Mouse (Mus musculus) lung, adult 18-20 months (tissue): ENCODE measurements at regions not wholly inside any gene's neighbourhood (a gene's known extent, or its start where the extent isn't known, plus 50 kb on each side); places are given as distances from the start of the nearest gene placed in this dataset.
"Not testable (repeated sequence)": the region's sequence is repeated elsewhere in the genome, so short reads cannot be mapped to it uniquely, and the experiment has no call there.

Experiments used
- DNase-seq, 2 experiments: peaks; one replicate each; pipeline ENCODE4 v3.0.0; 2022; ENCODE audit warnings: mixed read lengths in 2 of 2

DNA sequence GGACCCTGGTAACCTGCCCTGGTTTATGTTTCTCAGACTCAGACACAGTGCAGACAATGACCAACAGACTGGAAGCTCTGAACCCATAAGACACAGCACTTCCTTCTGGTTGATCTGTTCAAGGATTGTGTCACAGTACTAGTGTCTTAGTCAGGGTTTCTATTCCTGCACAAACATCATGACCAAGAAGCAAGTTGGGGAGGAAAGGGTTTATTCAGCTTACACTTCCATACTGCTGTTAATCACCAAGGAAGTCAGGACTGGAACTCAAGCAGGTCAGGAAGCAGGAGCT, 65.8 kb upstream of the Tbl1xr1 start:
- not testable (repeated sequence) for DNase-seq

DNA sequence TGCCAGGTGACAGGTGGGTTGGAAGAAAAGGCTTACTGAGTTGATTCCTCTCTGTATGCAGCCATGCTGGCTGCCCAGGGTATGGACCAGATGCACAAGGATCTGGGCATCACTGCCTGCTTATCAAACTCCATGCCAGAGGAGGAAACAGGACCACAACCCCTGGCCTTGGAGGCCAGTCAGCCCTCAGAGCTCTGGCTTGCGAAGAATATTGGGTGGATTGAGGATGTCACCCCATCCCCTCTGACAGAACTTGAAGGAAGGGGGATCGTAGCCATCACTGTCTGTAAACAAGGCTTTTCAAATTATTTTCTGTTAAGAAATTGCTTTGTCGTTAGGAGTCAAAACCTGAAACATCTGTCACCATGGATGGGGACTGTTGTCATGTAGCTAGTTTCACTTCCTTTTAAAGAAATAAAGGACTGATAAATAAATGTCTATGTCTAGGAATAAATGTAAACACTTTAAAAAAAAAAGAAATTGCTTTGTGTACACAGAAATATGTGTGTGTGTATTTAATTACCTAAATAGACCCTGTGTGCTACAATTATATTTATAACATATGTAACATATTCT, 55.0 kb upstream of the Tbl1xr1 start:
- DNase-seq: no peak

DNA sequence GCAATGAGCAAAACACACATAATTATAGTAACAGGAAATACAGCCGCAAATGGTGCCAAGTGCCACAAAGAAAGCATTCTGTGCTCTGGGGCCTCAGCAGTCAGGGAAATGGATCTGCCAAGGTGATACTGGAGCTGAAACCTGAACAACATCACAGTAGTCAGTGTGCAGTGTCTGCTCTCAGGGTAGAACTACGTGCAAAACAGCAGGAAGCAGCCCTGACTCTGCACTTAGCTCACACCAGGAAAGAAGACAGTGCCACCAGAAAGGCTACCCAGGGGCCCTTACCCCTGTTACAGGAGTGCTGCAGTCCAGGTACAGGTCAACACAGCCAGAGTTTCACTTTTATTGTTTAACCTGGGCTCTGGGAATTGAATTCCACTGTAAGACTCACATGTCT, 54.0 kb upstream of the Tbl1xr1 start:
- DNase-seq: no peak

DNA sequence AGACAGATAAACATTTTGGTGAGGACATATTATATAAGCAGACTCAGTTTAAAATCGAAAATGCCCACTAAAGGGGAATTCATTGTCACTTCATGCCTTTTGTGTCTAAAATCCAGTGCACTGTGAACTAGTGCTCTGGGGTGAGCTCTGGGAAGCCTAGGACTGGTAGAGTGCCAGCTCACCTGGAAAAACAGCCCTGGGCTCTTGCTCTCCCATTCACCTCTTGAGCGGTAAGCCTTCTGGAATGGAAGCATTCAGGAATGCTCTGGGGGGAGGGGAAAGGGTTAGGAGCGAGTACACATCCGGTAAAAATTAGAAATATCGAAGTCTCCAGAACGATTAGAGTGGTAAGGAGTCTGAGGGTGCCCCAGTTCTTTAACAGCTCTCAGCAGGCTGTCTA, 53.4 kb upstream of the Tbl1xr1 start:
- DNase-seq: peak; percentile 10 to 26

GRCm38 (mm10) chr3:22023551-22023950, 52.9 kb upstream of the Tbl1xr1 start:
- DNase-seq: no peak

DNA sequence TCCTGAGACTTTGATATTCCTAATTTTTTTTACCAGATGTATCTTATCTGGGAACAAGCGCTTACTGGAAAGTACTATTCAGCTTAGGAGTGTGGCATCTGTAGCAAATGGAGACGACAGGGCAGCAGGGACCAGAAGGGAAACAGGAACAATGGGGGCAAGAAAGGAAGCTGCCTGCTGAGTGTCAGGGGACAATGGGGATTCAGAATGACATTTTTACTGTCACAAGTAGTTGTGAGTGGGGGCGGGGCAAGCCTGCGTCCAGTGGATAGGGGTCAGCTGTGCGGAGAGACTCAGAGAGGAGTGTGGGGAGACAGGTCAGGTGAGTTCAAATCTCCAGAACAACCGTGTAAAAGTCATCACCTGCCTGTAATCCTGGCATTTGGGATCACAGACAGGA, 52.3 kb upstream of the Tbl1xr1 start:
- DNase-seq: peak in 1 of 2 experiments; percentile 11

- no peak for DNase-seq
Observed at GRCm38 (mm10) chr3:22025119-22025518, 51.3 kb upstream of the Tbl1xr1 start.

- no peak for DNase-seq
Observed at GRCm38 (mm10) chr3:22025615-22026014, 50.8 kb upstream of the Tbl1xr1 start.
